Mouse (Mus musculus) C2C12 (cell line): ENCODE measurements around the gene Auts2.

ENCODE experiments used
- CTCF ChIP-seq: IDR thresholded peaks from one replicate; pipeline ENCODE4 v1.5.1; 2011; ENCODE audit not compliant: control insufficient read depth, insufficient read depth, insufficient read length
- MAX ChIP-seq: IDR thresholded peaks from one replicate; pipeline ENCODE4 v1.6.1; 2011; ENCODE audit warnings: mild to moderate bottlenecking, control low read depth
- MYOD1 ChIP-seq: IDR thresholded peaks from one replicate; pipeline ENCODE4 v1.6.1; 2011; ENCODE audit warnings: low read depth; ENCODE audit not compliant: control insufficient read depth, insufficient read length
- USF1 ChIP-seq: IDR thresholded peaks from one replicate; pipeline ENCODE4 v1.6.1; 2011; ENCODE audit warnings: low read depth, mild to moderate bottlenecking, control low read depth, moderate library complexity

- no peak for TF ChIP-seq CTCF
- no peak for TF ChIP-seq USF1
- TF ChIP-seq MAX: no peak
- TF ChIP-seq MYOD1: no peak
Observed at GRCm38 (mm10) chr5:131680127-131680845, 862.9 kb downstream of the Auts2 start.
